Mouse (Mus musculus): ENCODE measurements around the gene Fkbp8. TPM values are rescaled to one million over a fixed set of nuclear protein-coding genes. Genes with fewer than 3 reads are reported as not detected.

The Fkbp8 gene
- total and polyA plus RNA-seq, 3 experiments, result 176 to 266 (median 178) TPM

DNA sequence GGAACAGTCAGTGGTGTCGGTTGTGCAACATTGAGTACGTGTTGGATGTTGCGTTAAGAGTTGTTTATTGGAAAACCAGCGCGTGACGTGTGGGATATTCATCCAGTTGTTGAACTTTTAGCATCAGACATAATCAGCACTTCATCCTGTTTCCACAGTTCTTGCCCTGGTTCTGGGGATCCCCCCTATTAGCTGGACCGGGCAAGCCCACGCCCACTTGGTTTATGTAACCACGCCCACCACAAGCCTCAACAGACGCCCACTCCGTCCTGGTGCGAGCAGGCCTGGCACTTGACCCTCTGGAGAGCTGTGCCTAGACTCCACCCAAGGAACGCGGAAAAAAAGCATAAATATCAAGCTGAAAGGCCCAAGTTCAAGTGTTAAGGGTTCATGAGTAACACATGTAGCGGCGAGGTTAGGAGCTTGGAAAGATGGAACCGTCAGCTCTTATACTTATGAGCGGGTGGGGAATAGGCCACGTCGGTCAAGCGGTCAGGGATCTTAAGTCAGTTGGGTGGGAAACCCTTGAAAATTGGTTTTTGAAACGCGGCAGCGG lies 10.6 kb downstream of the Fkbp8 start (continued):
- TF ChIP-seq E2F4 (IDR thresholded peaks at IDR 0.05; ENCODE audit: insufficient replicate concordance, low read depth, low read length), result no peak
- no peak for TF ChIP-seq JUND (conservative IDR thresholded peaks at IDR 0.05; ENCODE audit: low read depth, low read length)
- no peak; the same call in 1 of the 2 replicates for TF ChIP-seq MAFK (IDR thresholded peaks at IDR 0.05; ENCODE audit: insufficient replicate concordance, low read length)
- TF ChIP-seq BHLHE40 (IDR thresholded peaks at IDR 0.05; ENCODE audit: low read depth, low read length), result no peak
- TF ChIP-seq MEF2A (IDR thresholded peaks at IDR 0.05; ENCODE audit: borderline replicate concordance, low read depth, low read length), result peak; percentile 15; the same call in 1 of the 2 replicates
- no peak for TF ChIP-seq ELF1 (IDR thresholded peaks at IDR 0.05; ENCODE audit: low read depth, low read length)
- TF ChIP-seq POLR2A (IDR thresholded peaks at IDR 0.05; ENCODE audit: low read depth, low read length), result peak; percentile 51; the same call in 1 of the 2 replicates
- TF ChIP-seq IRF4 (IDR thresholded peaks at IDR 0.05; ENCODE audit: low read depth, low read length), result no peak
- no peak for TF ChIP-seq ETS1 (conservative IDR thresholded peaks at IDR 0.05; ENCODE audit: low read depth, low read length)
- no peak for TF ChIP-seq KAT2A (IDR thresholded peaks at IDR 0.05; ENCODE audit: insufficient replicate concordance, low read length)

DNA sequence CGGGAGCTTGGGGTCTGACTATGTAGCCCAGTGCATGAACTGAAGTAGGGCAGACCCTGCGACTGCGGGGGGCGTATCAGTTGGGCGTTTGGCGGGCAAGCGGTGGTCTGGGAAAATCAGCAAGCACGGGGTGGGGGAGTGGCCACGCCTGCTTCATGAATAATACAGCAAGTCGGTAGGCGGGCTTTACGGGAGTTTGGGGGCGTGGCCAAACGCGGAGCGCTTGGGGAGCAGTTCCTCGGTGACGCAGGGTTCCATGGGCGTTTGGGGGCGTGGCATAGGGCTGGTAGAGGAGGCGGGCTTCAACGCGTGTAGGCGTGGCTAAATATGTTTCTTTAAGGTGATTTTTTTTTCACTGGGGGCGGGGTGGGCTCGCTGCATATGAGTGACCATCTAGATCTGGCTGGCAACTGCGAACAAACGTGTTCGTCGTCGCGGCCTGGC lies 11.1 kb downstream of the Fkbp8 start:
- Histone ChIP-seq H3K27ac (ENCODE audit: insufficient read depth, low read depth) (peak overlapping the region; percentile 91), H3K4me1 (ENCODE audit: control insufficient read depth in 1 of 2, insufficient read depth in 2 of 2) (peaks cover 9 to 40% of the 10 kb centered on the region in 2 experiments), H3K4me2 (ENCODE audit: insufficient read depth, low read depth, poor library complexity, severe bottlenecking) (peak overlapping the region; percentile 78), H3K4me3 (replicated peaks in 1 of 3; ENCODE audit: low read depth in 2 of 3, low read length in 2 of 3, poor library complexity in 1 of 3) (peak overlapping the region; percentile 60 to 94 (median 73)), H3K9me3 (replicated peaks; ENCODE audit: low read length) (no peaks in the 10 kb centered on the region), H3K27me3 (replicated peaks) (no peaks in the 10 kb centered on the region), H3K79me2 (replicated peaks; ENCODE audit: control insufficient read depth, extremely low read depth, insufficient read depth, poor library complexity, severe bottlenecking) (peaks cover 30% of the 10 kb centered on the region), H3K9ac (ENCODE audit: insufficient read depth, low read depth) (peak overlapping the region; percentile 77), H3K36me3 (replicated peaks in 1 of 2; ENCODE audit: control insufficient read depth in 1 of 2, insufficient read depth in 1 of 2, low read length in 1 of 2) (peaks cover 28 to 55% of the 10 kb centered on the region in 2 experiments)
- DNase-seq (ENCODE audit: extremely low read depth), result peak; percentile 98
- dilution Hi-C loops (cut with MboI; ENCODE audit: extremely low pct_ligation_motif_present, extremely low pct_unique_long_range_greater_than_20kb, low sequenced_read_pairs) (no loop called here), in situ Hi-C loops (cut with MboI; ENCODE audit: low pct_ligation_motif_present, low pct_unique_long_range_greater_than_20kb, low sequenced_read_pairs) (no loop called here)
- no peak for TF ChIP-seq USF2 (conservative IDR thresholded peaks at IDR 0.05; ENCODE audit: low read depth, low read length)
- TF ChIP-seq ZC3H11A (IDR thresholded peaks at IDR 0.05; ENCODE audit: low read depth, low read length), result no peak
- no peak for TF ChIP-seq NRF1 (IDR thresholded peaks at IDR 0.05; ENCODE audit: low read depth, low read length)
- TF ChIP-seq UBTF (IDR thresholded peaks at IDR 0.05; ENCODE audit: low read depth, low read length), result no peak
- TF ChIP-seq KAT2A (IDR thresholded peaks at IDR 0.05; ENCODE audit: insufficient replicate concordance, low read length), result no peak
- peak; percentile 82; the same call in 1 of the 2 replicates for TF ChIP-seq POLR2AphosphoS2 (IDR thresholded peaks at IDR 0.05; ENCODE audit: low read depth, low read length)
- 0 out of 2 replicates have a peak, but pooled peaks have one; percentile 13 for TF ChIP-seq ELF1 (IDR thresholded peaks at IDR 0.05; ENCODE audit: low read depth, low read length)
- no peak for TF ChIP-seq ZMIZ1 (IDR thresholded peaks at IDR 0.05; ENCODE audit: low read depth, low read length)
- TF ChIP-seq RCOR1 (conservative IDR thresholded peaks at IDR 0.05; ENCODE audit: low read depth, low read length), result no peak
- no peak for TF ChIP-seq HCFC1 (IDR thresholded peaks at IDR 0.05; ENCODE audit: low read depth, low read length)
- TF ChIP-seq GABPA (IDR thresholded peaks at IDR 0.05; ENCODE audit: insufficient replicate concordance, low read depth, low read length), result no peak
- TF ChIP-seq USF1 (IDR thresholded peaks at IDR 0.05; ENCODE audit: low read depth, low read length), result no peak
- TF ChIP-seq SMC3 (IDR thresholded peaks at IDR 0.05; ENCODE audit: low read depth, low read length), result no peak
- no peak for TF ChIP-seq MAX (IDR thresholded peaks at IDR 0.05; ENCODE audit: low read length)
- TF ChIP-seq TBP (conservative IDR thresholded peaks at IDR 0.05; ENCODE audit: low read depth, low read length), result no peak
- TF ChIP-seq RAD21 (IDR thresholded peaks at IDR 0.05; ENCODE audit: low read depth, low read length), result no peak
- no peak for TF ChIP-seq TCF12 (IDR thresholded peaks at IDR 0.05; ENCODE audit: low read depth, low read length)
- no peak for TF ChIP-seq MAFK (IDR thresholded peaks at IDR 0.05; ENCODE audit: insufficient replicate concordance, low read length)
- peak; percentile 49; the same call in 1 of the 2 replicates for TF ChIP-seq BHLHE40 (IDR thresholded peaks at IDR 0.05; ENCODE audit: low read depth, low read length)
- TF ChIP-seq IRF4 (IDR thresholded peaks at IDR 0.05; ENCODE audit: low read depth, low read length), result no peak
- no peak for TF ChIP-seq EP300 (IDR thresholded peaks at IDR 0.05; ENCODE audit: low read length)
- TF ChIP-seq SIN3A (IDR thresholded peaks at IDR 0.05; ENCODE audit: low read length), result peak; percentile 84; the same call in 1 of the 2 replicates
- TF ChIP-seq PAX5 (IDR thresholded peaks at IDR 0.05; ENCODE audit: low read length), result no peak
- TF ChIP-seq ZKSCAN1 (IDR thresholded peaks at IDR 0.05; ENCODE audit: borderline replicate concordance, low read depth, low read length), result no peak
- 0 out of 2 replicates have a peak, but pooled peaks have one; percentile 10 for TF ChIP-seq MYC (IDR thresholded peaks at IDR 0.05; ENCODE audit: low read depth, low read length)
- TF ChIP-seq ETS1 (conservative IDR thresholded peaks at IDR 0.05; ENCODE audit: low read depth, low read length), result no peak
- no peak for TF ChIP-seq JUND (conservative IDR thresholded peaks at IDR 0.05; ENCODE audit: low read depth, low read length)
- no peak for TF ChIP-seq POLR2A (IDR thresholded peaks at IDR 0.05; ENCODE audit: low read depth, low read length)
- TF ChIP-seq CHD2 (IDR thresholded peaks at IDR 0.05; ENCODE audit: low read length), result no peak
- TF ChIP-seq CHD1 (IDR thresholded peaks at IDR 0.05; ENCODE audit: low read depth, low read length), result no peak; the same call in 1 of the 2 replicates
- no peak for TF ChIP-seq MEF2A (IDR thresholded peaks at IDR 0.05; ENCODE audit: borderline replicate concordance, low read depth, low read length)
- TF ChIP-seq MXI1 (IDR thresholded peaks at IDR 0.05; ENCODE audit: low read depth, low read length), result no peak
- peak; percentile 95 for TF ChIP-seq ZNF384 (IDR thresholded peaks at IDR 0.05; ENCODE audit: low read depth, low read length)
